Mouse (Mus musculus) limb, embryonic 14.5 days (tissue): Measurements from ENCODE around the gene Exoc6b. TPM values are rescaled to one million over a fixed set of nuclear protein-coding genes. Genes with fewer than 3 reads are reported as not detected.

ENCODE experiments used
- ATAC-seq: fragments of 200-750 bp; cut with Nextera tagmentation; 2 replicates; pipeline ENCODE4 v1.8.0; 2017; ENCODE audit warnings: low read depth, moderate number of reproducible peaks, moderate TSS enrichment; ENCODE audit not compliant: low FRiP score
- DNase-seq: peaks from one replicate; pipeline ENCODE4 v3.0.0-alpha.2; 2015; ENCODE audit warnings: low spot score
- H3K27ac ChIP-seq: fragments of 300-500 bp; sonication (generic); replicated peaks from 2 replicates; pipeline ENCODE4 v1.5.1; 2014; ENCODE audit warnings: low read depth, mild to moderate bottlenecking, low read length, moderate library complexity, mixed read lengths
- H3K27me3 ChIP-seq: fragments of 300-500 bp; sonication (generic); 2 replicates; pipeline ENCODE4 v1.6.1; 2014; ENCODE audit warnings: low read length, mixed read lengths; ENCODE audit not compliant: control insufficient read depth, insufficient read depth
- H3K36me3 ChIP-seq: fragments of 300-500 bp; sonication (generic); 2 replicates; pipeline ENCODE4 v1.6.1; 2014; ENCODE audit warnings: mild to moderate bottlenecking, low read length, moderate library complexity, mixed read lengths; ENCODE audit not compliant: control insufficient read depth, insufficient read depth
- H3K4me1 ChIP-seq: fragments of 300-500 bp; sonication (generic); 2 replicates; pipeline ENCODE4 v1.6.1; 2014; ENCODE audit warnings: antibody characterized with exemption, low read length, mixed read lengths; ENCODE audit not compliant: control insufficient read depth, insufficient read depth
- H3K4me2 ChIP-seq: fragments of 300-500 bp; sonication (generic); replicated peaks from 2 replicates; pipeline ENCODE4 v1.6.1; 2014; ENCODE audit warnings: low read depth, mild to moderate bottlenecking, low read length, moderate library complexity; ENCODE audit not compliant: severe bottlenecking
- H3K4me3 ChIP-seq: fragments of 300-500 bp; sonication (generic); replicated peaks from 2 replicates; pipeline ENCODE4 v1.5.1; 2014; ENCODE audit warnings: low read length
- H3K9ac ChIP-seq: fragments of 300-500 bp; sonication (generic); 2 replicates; pipeline ENCODE4 v1.6.1; 2014; ENCODE audit warnings: mild to moderate bottlenecking, low read depth, low read length, moderate library complexity; ENCODE audit not compliant: severe bottlenecking
- H3K9me3 ChIP-seq: fragments of 300-500 bp; sonication (generic); 2 replicates; pipeline ENCODE4 v1.6.1; 2016; ENCODE audit warnings: low read length; ENCODE audit not compliant: control insufficient read depth
- POLR2A ChIP-seq: fragments of 200-500 bp; IDR thresholded peaks from 2 replicates; pipeline ENCODE4 v1.8.0; 2012; ENCODE audit warnings: inconsistent platforms, mild to moderate bottlenecking, moderate library complexity, borderline replicate concordance; ENCODE audit not compliant: insufficient read depth, insufficient read length; ENCODE audit errors: extremely low read depth
- WGBS: fragments of 180-500 bp; shearing (Covaris S2); extraction: QIAGEN DNeasy Blood & Tissue Kit; methylation state at CpG from one replicate; pipeline ENCODE4 v1.1.7; 2014; 5-methylcytosine and 5-hydroxymethylcytosine counted together
- polyA plus RNA-seq, 2 experiments: library from polyadenylated mRNA; depleted of rRNA in 1 of 2; stranded (reverse) in 1 of 2; unstranded in 1 of 2; fragments of >200 nt; fragmentation: Nextera tagmentation in 1 of 2; extraction: Ambion mirVana in 1 of 2; gene quantifications; 2 replicates each; pipeline versions ENCODE4 v1.2.1 to v1.2.3; 2012 to 2014

The Exoc6b gene
- polyA plus RNA-seq, 2 experiments: 16.1 to 40.7 TPM

GRCm38 (mm10) chr6:84964729-84965415, 104.4 kb downstream of the Exoc6b start:
- 53% methylated on average over 5 of the region's 5 CpGs for WGBS
- Histone ChIP-seq H3K9ac (no peak overlapping the region), H3K36me3 (no peaks in the 10 kb centered on the region), H3K4me3 (no peak overlapping the region), H3K9me3 (no peaks in the 10 kb centered on the region), H3K4me2 (no peak overlapping the region), H3K27me3 (no peaks in the 10 kb centered on the region), H3K4me1 (peaks cover 2% of the 10 kb centered on the region), H3K27ac (no peak overlapping the region)
- no peak for DNase-seq
- no peak for ATAC-seq
- no peak for TF ChIP-seq POLR2A

GRCm38 (mm10) chr6:84963044-84963443, 106.3 kb downstream of the Exoc6b start:
- no peak overlapping the region for H3K4me3 ChIP-seq
- peaks cover 4% of the 10 kb centered on the region for H3K4me1 ChIP-seq
- H3K9ac ChIP-seq: no peak overlapping the region
- no peak overlapping the region for H3K4me2 ChIP-seq
- H3K27me3 ChIP-seq: no peaks in the 10 kb centered on the region
- no peaks in the 10 kb centered on the region for H3K9me3 ChIP-seq
- no peak for DNase-seq
- no peaks in the 10 kb centered on the region for H3K36me3 ChIP-seq
- 40% methylated on average over 1 of the region's 1 CpGs for WGBS
- ATAC-seq: no peak
- TF ChIP-seq POLR2A: no peak
- H3K27ac ChIP-seq: no peak overlapping the region

GRCm38 (mm10) chr6:84961763-84962162, 107.5 kb downstream of the Exoc6b start:
- Histone ChIP-seq H3K27me3 (no peaks in the 10 kb centered on the region), H3K4me1 (peaks cover 4% of the 10 kb centered on the region), H3K27ac (no peak overlapping the region), H3K9me3 (no peaks in the 10 kb centered on the region), H3K4me2 (no peak overlapping the region), H3K9ac (no peak overlapping the region), H3K4me3 (no peak overlapping the region), H3K36me3 (no peaks in the 10 kb centered on the region)
- DNase-seq (no peak), ATAC-seq (no peak)
- TF ChIP-seq POLR2A: no peak
- WGBS: 88% methylated on average over 3 of the region's 3 CpGs

- no peak overlapping the region for H3K4me2 ChIP-seq
- ATAC-seq (peak; percentile 50), DNase-seq (peak; percentile 34)
- no peak overlapping the region for H3K4me3 ChIP-seq
- no peaks in the 10 kb centered on the region for H3K9me3 ChIP-seq
- H3K27ac ChIP-seq: 0 out of 2 replicates have a peak overlapping the region, but pooled peaks have one; percentile 26
- H3K27me3 ChIP-seq: no peaks in the 10 kb centered on the region
- no peaks in the 10 kb centered on the region for H3K36me3 ChIP-seq
- WGBS: 28% methylated on average over 2 of the region's 2 CpGs
- peaks cover 4% of the 10 kb centered on the region; the same call in 1 of the 2 replicates for H3K4me1 ChIP-seq
- H3K9ac ChIP-seq: no peak overlapping the region
- no peak for TF ChIP-seq POLR2A
Observed at GRCm38 (mm10) chr6:84959520-84959919, 109.8 kb downstream of the Exoc6b start.

GRCm38 (mm10) chr6:84951621-84952020, 117.7 kb downstream of the Exoc6b start:
- Histone ChIP-seq H3K9me3 (no peaks in the 10 kb centered on the region), H3K9ac (no peak overlapping the region), H3K4me3 (no peak overlapping the region), H3K4me1 (no peaks in the 10 kb centered on the region), H3K27ac (no peak overlapping the region), H3K27me3 (no peaks in the 10 kb centered on the region), H3K36me3 (no peaks in the 10 kb centered on the region), H3K4me2 (no peak overlapping the region)
- ATAC-seq (no peak), DNase-seq (no peak)
- WGBS: 52% methylated on average over 1 of the region's 1 CpGs
- no peak for TF ChIP-seq POLR2A
